Mouse (Mus musculus) kidney, adult 2 months (tissue): ENCODE data around the gene Igsf21.

Experiments
- CTCF ChIP-seq: fragments of 200-500 bp; conservative IDR thresholded peaks from 2 replicates; pipeline ENCODE4 v1.5.1; 2011; ENCODE audit warnings: low read depth, mild to moderate bottlenecking, control low read depth, low read length, moderate library complexity, mixed read lengths; ENCODE audit not compliant: insufficient read depth, insufficient read length
- POLR2A ChIP-seq: fragments of 200-500 bp; IDR thresholded peaks from one replicate; pipeline ENCODE4 v1.6.1; 2011; ENCODE audit warnings: low read depth, low read length, control low read depth

DNA sequence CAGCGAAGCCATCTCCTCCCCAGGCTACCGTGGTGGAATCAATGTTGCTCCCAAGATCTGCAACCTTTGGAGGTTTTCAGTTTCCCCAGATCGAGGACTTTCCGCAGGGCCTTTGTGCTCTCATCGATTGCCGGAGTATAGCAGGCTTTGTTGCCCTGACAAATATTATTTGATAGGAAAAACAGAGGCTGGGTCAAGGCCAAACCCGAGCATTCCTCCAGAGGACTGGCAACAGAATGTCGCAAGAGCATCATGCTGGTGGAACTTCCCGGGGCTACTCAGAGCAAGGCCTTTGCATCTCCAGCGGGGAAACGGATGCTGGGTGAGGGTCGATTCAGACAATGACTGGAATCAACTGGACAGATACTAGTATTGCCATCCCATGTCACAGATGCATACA is 180.6 kb downstream of the Igsf21 start:
- TF ChIP-seq CTCF (no peak), POLR2A (no peak)
